Mouse (Mus musculus): Measurements from ENCODE around the gene Pkn2.
A peak's percentile ranks its signal among the peaks of the same experiment; 100 is the strongest.

Gene Pkn2

GRCm38 (mm10) chr3:142745076-142745475 is 136.7 kb downstream of the Pkn2 start:
- DNase-seq (ENCODE audit: extremely low read depth, insufficient read length, low spot score) = no peak

- DNase-seq (ENCODE audit: extremely low read depth, insufficient read length, low spot score) = peak; percentile 17
Observed at GRCm38 (mm10) chr3:142743973-142744898, 137.6 kb downstream of the Pkn2 start.

Data from 3134 (cell line).